Mouse (Mus musculus) heart, embryonic 12.5 days (tissue): ENCODE results near the gene Ndufb11. TPM values are rescaled to one million over a fixed set of nuclear protein-coding genes. Genes with fewer than 3 reads are reported as not detected.

Source experiments
- ATAC-seq: fragments of 200-750 bp; cut with Nextera tagmentation; 2 replicates; pipeline ENCODE4 v1.8.0; 2017; ENCODE audit warnings: moderate TSS enrichment, moderate library complexity; ENCODE audit not compliant: insufficient number of reproducible peaks, low FRiP score
- H3K27ac ChIP-seq: fragments of 300-500 bp; sonication (generic); 2 replicates; pipeline ENCODE4 v1.5.1; 2016; ENCODE audit warnings: mild to moderate bottlenecking, moderate library complexity; ENCODE audit not compliant: poor library complexity, severe bottlenecking
- H3K27me3 ChIP-seq: fragments of 300-500 bp; sonication (generic); replicated peaks from 2 replicates; pipeline ENCODE4 v1.6.1; 2016; ENCODE audit warnings: mild to moderate bottlenecking, moderate library complexity
- H3K36me3 ChIP-seq: fragments of 300-500 bp; sonication (generic); 2 replicates; pipeline ENCODE4 v1.6.1; 2016; ENCODE audit warnings: mild to moderate bottlenecking, moderate library complexity
- H3K4me1 ChIP-seq: fragments of 300-500 bp; sonication (generic); replicated peaks from 2 replicates; pipeline ENCODE4 v1.6.1; 2016; ENCODE audit warnings: mild to moderate bottlenecking
- H3K4me2 ChIP-seq: fragments of 300-500 bp; sonication (generic); 2 replicates; pipeline ENCODE4 v1.6.1; 2016; ENCODE audit warnings: mild to moderate bottlenecking, moderate library complexity
- H3K4me3 ChIP-seq: fragments of 300-500 bp; sonication (generic); 2 replicates; pipeline ENCODE4 v1.5.1; 2016; ENCODE audit warnings: mild to moderate bottlenecking
- H3K9ac ChIP-seq: fragments of 300-500 bp; sonication (generic); 2 replicates; pipeline ENCODE4 v1.6.1; 2016; ENCODE audit warnings: mild to moderate bottlenecking, moderate library complexity
- H3K9me3 ChIP-seq: fragments of 300-500 bp; sonication (generic); replicated peaks from 2 replicates; pipeline ENCODE4 v1.6.1; 2016; ENCODE audit warnings: mild to moderate bottlenecking, moderate library complexity
- WGBS: fragments of 180-500 bp; shearing (Covaris S2); methylation state at CpG from one replicate; pipeline ENCODE4 v1.1.7; 2016; 5-methylcytosine and 5-hydroxymethylcytosine counted together
- polyA plus RNA-seq: library from polyadenylated mRNA; unstranded; fragments of >200 nt; fragmentation: Nextera tagmentation; extraction: Ambion mirVana; gene quantifications from 2 replicates; pipeline ENCODE4 v1.2.1, GENCODE M21; 2016

Gene Ndufb11
- polyA plus RNA-seq, 1 experiment from 2014 or later, result 335 TPM

DNA sequence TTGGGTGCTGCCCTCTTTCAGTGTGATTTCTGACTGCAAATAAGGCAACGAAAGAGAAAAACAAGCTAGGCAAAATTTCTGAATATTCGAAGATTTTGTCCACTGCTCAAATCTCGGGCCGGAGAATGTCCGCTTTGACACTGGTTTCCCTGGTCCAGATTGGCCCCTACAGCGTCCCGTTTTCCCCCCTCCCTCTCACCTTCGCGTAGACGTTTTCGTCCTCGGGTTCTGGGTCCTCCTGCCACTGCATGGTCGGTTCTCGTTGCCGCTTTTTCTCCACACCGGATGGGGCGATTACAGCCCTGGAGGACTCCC lies 601 bp downstream of the Ndufb11 start:
- peak overlapping the region; percentile 73 for H3K9ac ChIP-seq
- no peaks in the 10 kb centered on the region for H3K9me3 ChIP-seq
- no peaks in the 10 kb centered on the region for H3K27me3 ChIP-seq
- 19% methylated on average over 17 of the region's 17 CpGs for WGBS
- peak overlapping the region; percentile 61 for H3K4me3 ChIP-seq
- peak overlapping the region; percentile 94 for H3K27ac ChIP-seq
- peak overlapping the region; percentile 61 for H3K4me2 ChIP-seq
- peaks cover 18% of the 10 kb centered on the region for H3K4me1 ChIP-seq
- peaks cover 26% of the 10 kb centered on the region for H3K36me3 ChIP-seq
- ATAC-seq, result peak; percentile 16; the same call in 1 of the 2 replicates

DNA sequence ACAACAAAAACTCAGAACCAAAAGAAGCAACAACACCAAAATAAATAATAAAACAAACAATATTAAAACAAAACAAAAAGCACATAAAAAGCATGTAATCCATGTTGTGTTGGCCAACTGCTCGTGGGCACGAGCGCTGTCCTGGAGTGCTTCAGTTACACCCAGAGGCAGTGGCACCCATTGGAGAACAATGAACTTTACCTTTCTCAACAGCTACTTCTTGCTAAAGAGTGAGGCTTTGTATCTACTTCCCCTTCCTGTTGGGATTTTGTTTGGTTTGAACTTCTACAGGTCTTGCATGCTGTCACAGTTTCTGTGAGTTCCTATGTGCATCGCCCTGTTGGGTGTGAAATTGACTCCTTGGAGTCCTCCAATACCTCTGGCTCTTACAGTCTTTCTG lies 8.9 kb downstream of the Ndufb11 start:
- WGBS, result 87% methylated on average over 4 of the region's 4 CpGs
- Histone ChIP-seq H3K4me1 (no peaks in the 10 kb centered on the region), H3K9ac (no peak overlapping the region), H3K36me3 (no peaks in the 10 kb centered on the region), H3K4me2 (no peak overlapping the region), H3K9me3 (no peaks in the 10 kb centered on the region), H3K27ac (no peak overlapping the region), H3K27me3 (no peaks in the 10 kb centered on the region), H3K4me3 (no peak overlapping the region)
- ATAC-seq, result no peak

DNA sequence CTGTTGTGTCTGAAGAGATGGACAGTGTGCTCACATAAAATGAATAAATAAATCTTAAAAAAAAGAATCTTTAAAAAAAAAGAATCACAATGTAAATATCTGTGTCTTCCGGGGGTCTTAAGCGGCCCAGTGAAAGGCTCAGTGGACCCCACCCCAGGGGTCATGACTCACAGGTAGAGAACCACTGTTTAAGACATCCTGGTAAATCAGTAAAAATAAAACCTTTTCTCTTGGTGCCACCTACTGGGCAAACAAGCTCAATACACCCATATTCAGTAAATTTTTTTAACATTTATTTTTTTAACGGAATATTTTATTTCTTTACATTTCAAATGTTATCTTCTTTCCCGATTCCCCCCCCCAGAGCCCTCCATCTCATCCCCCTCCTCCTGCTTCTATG lies 29.5 kb downstream of the Ndufb11 start:
- H3K36me3 ChIP-seq, result no peaks in the 10 kb centered on the region
- no peak overlapping the region for H3K27ac ChIP-seq
- no peak overlapping the region for H3K4me2 ChIP-seq
- H3K9me3 ChIP-seq, result no peaks in the 10 kb centered on the region
- no peak for ATAC-seq
- 17% methylated on average over 4 of the region's 4 CpGs for WGBS
- no peak overlapping the region for H3K4me3 ChIP-seq
- H3K4me1 ChIP-seq, result no peaks in the 10 kb centered on the region
- no peaks in the 10 kb centered on the region for H3K27me3 ChIP-seq
- H3K9ac ChIP-seq, result no peak overlapping the region

DNA sequence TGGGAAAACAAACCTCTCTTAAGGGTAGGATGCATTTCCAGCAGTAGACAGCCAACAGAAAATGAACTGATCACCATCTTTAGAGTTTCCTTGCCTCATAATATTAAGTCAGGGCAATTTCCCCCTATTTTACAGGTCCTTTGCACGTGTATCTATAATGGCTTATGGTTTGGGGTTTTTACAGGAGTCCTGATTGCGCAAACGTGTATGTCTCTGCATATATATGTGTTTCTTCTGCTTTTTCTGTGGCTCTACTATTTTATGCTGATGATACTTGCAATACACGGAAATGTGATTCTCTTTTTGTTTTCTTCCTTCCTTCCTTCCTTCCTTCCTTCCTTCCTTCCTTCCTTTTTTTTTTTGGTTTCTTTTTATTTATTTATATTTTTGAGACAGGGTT lies 43.5 kb downstream of the Ndufb11 start:
- H3K27ac ChIP-seq, result no peak overlapping the region
- no peak overlapping the region for H3K4me3 ChIP-seq
- H3K4me2 ChIP-seq, result no peak overlapping the region
- no peaks in the 10 kb centered on the region for H3K27me3 ChIP-seq
- ATAC-seq, result no peak
- H3K9ac ChIP-seq, result no peak overlapping the region
- 80% methylated on average over 4 of the region's 4 CpGs for WGBS
- H3K36me3 ChIP-seq, result no peaks in the 10 kb centered on the region
- H3K9me3 ChIP-seq, result no peaks in the 10 kb centered on the region
- H3K4me1 ChIP-seq, result peaks cover 14% of the 10 kb centered on the region; the same call in 1 of the 2 replicates

DNA sequence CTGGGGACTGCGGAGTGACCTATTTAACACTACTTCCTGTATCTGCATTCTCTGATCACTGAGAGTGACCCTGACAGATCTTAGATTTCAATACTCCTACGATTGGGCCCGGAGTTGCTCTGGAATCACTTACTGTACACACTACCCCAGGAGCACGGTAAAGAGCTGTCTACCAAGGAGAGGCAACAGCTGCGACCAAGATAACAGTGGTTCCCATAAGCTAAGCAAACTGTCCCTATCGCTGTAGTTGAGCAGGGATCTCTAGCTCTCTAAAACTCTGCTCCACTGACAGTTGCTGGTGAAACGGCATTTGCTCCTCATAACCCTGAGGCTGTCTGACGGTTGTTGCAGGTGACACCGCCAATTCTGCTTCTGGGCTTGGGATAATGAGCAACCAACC lies 44.7 kb downstream of the Ndufb11 start:
- H3K4me3 ChIP-seq, result no peak overlapping the region
- H3K4me1 ChIP-seq, result peaks cover 14% of the 10 kb centered on the region; the same call in 1 of the 2 replicates
- ATAC-seq, result no peak
- no peak overlapping the region for H3K9ac ChIP-seq
- no peak overlapping the region for H3K27ac ChIP-seq
- no peak overlapping the region for H3K4me2 ChIP-seq
- H3K27me3 ChIP-seq, result no peaks in the 10 kb centered on the region
- H3K36me3 ChIP-seq, result no peaks in the 10 kb centered on the region
- no peaks in the 10 kb centered on the region for H3K9me3 ChIP-seq
- WGBS, result 52% methylated on average over 9 of the region's 9 CpGs

DNA sequence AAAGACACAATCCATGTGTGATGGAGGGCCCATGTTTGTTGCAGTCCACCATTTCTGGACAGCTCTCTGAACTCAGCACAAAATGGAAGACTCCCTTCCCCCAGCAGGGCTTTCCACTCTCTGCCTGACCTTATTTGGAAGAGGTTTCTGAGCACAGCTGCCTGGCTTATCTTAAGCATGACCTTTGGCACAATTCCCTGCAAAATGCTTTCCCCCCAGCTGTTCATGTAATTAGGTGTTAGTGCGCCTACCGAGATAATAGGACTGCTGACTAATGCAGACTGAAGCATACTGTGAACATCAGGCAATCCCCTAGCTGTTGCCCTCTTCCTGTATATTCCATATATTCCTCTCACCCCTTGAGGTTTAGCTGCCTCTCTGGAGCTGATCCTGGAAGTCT lies 46.4 kb downstream of the Ndufb11 start:
- peak; percentile 72 for ATAC-seq
- Histone ChIP-seq H3K4me2 (no peak overlapping the region), H3K9me3 (no peaks in the 10 kb centered on the region), H3K27me3 (no peaks in the 10 kb centered on the region), H3K36me3 (no peaks in the 10 kb centered on the region), H3K4me3 (no peak overlapping the region), H3K4me1 (peaks cover 14% of the 10 kb centered on the region; the same call in 1 of the 2 replicates), H3K9ac (no peak overlapping the region), H3K27ac (0 out of 2 replicates have a peak overlapping the region, but pooled peaks have one; percentile 27)
- WGBS, result 21% methylated on average over 2 of the region's 2 CpGs

Other genes with a start within 250 kb of the Ndufb11 start
- gene Jade3, start 191.9 kb downstream of the Ndufb11 start, polyA plus RNA-seq, result 7.1 and 7.4 TPM in 2 replicates
- 0.54 and 1.6 TPM in 2 replicates for gene Rgn, start 67.8 kb downstream of the Ndufb11 start, polyA plus RNA-seq
- 44.1 and 44.5 TPM in 2 replicates for gene Rbm10, start 116 bp downstream of the Ndufb11 start, polyA plus RNA-seq
- gene Uba1, start 40.7 kb upstream of the Ndufb11 start, polyA plus RNA-seq, result 211 and 225 TPM in 2 replicates
- gene Cdk16, start 70.3 kb upstream of the Ndufb11 start, polyA plus RNA-seq, result 140 and 141 TPM in 2 replicates
- gene Usp11, start 86.3 kb upstream of the Ndufb11 start, polyA plus RNA-seq, result 43.7 and 45.4 TPM in 2 replicates
- gene Araf, start 180.2 kb upstream of the Ndufb11 start, polyA plus RNA-seq, result 101 and 110 TPM in 2 replicates